Mouse (Mus musculus) kidney, postnatal 0 days (tissue): ENCODE results near the gene Megf6. TPM values are rescaled to one million over a fixed set of nuclear protein-coding genes. Genes with fewer than 3 reads are reported as not detected.

Experiments
- ATAC-seq: fragments of 200-750 bp; cut with Nextera tagmentation; replicated peaks from 2 replicates; pipeline ENCODE4 v1.8.0; 2017; ENCODE audit warnings: low read depth, moderate number of reproducible peaks, moderate TSS enrichment, moderate library complexity; ENCODE audit not compliant: low FRiP score
- DNase-seq: peaks from one replicate; pipeline ENCODE4 v3.0.0-alpha.2; 2016; ENCODE audit warnings: low spot score
- H3K27ac ChIP-seq: fragments of 300-500 bp; sonication (generic); 2 replicates; pipeline ENCODE4 v1.5.1; 2014; ENCODE audit warnings: mild to moderate bottlenecking
- H3K27me3 ChIP-seq: fragments of 300-500 bp; sonication (generic); 2 replicates; pipeline ENCODE4 v1.6.1; 2014; ENCODE audit warnings: low read length, mixed read lengths; ENCODE audit not compliant: insufficient read depth
- H3K36me3 ChIP-seq: fragments of 300-500 bp; sonication (generic); 2 replicates; pipeline ENCODE4 v1.6.1; 2014; ENCODE audit warnings: low read length, mixed read lengths; ENCODE audit not compliant: insufficient read depth
- H3K4me1 ChIP-seq: fragments of 300-500 bp; sonication (generic); replicated peaks from 2 replicates; pipeline ENCODE4 v1.6.1; 2014; ENCODE audit warnings: antibody characterized with exemption, low read length, mixed read lengths; ENCODE audit not compliant: insufficient read depth
- H3K4me2 ChIP-seq: fragments of 300-500 bp; sonication (generic); 2 replicates; pipeline ENCODE4 v1.6.1; 2014; ENCODE audit warnings: mild to moderate bottlenecking, low read length, moderate library complexity, mixed read lengths
- H3K4me3 ChIP-seq: fragments of 300-500 bp; sonication (generic); replicated peaks from 2 replicates; pipeline ENCODE4 v1.5.1; 2014; ENCODE audit warnings: low read depth, low read length
- H3K9ac ChIP-seq: fragments of 300-500 bp; sonication (generic); 2 replicates; pipeline ENCODE4 v1.6.1; 2014; ENCODE audit warnings: low read depth, low read length
- H3K9me3 ChIP-seq: fragments of 300-500 bp; sonication (generic); replicated peaks from 2 replicates; pipeline ENCODE4 v1.6.1; 2016; ENCODE audit warnings: low read length, inconsistent platforms, mixed read lengths
- CTCF ChIP-seq: IDR thresholded peaks from 2 replicates; pipeline ENCODE4 v1.5.1; 2016; ENCODE audit warnings: antibody characterized with exemption, low read depth, mild to moderate bottlenecking, moderate library complexity
- WGBS: fragments of 180-500 bp; shearing (Covaris S2); extraction: QIAGEN DNeasy Blood & Tissue Kit; methylation state at CpG from one replicate; pipeline ENCODE4 v1.1.7; 2014; 5-methylcytosine and 5-hydroxymethylcytosine counted together
- polyA plus RNA-seq: library from polyadenylated mRNA; unstranded; fragments of >200 nt; fragmentation: Nextera tagmentation; extraction: Ambion mirVana; gene quantifications from 2 replicates; pipeline ENCODE4 v1.2.1, GENCODE M21; 2015

Megf6 gene
- polyA plus RNA-seq, 1 experiment from 2014 or later, result 5.0 TPM

DNA sequence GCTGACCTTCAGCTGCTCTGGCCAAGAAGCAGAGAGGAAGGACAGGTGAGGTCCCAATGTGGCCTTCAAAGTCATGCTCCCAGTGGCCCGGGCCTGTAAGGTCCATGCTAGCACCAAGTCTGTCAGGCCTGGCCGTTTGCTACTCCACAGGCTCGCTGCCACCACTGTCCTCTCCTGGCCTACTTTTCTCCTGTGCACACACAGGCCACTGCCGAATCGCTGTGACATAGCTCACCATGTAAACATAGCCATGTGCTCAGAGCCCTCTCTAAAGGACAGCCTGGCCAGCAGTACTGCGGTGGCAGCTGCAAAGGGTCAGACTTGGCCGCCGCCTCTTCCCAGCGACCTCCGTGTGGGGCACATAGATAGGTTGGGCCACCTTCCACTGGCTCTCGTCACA lies 16.4 kb upstream of the Megf6 start:
- 73% methylated on average over 11 of the region's 11 CpGs for WGBS
- TF ChIP-seq CTCF, result no peak
- no peak overlapping the region for H3K9ac ChIP-seq

GRCm38 (mm10) chr4:154156050-154156449 lies 14.5 kb upstream of the Megf6 start:
- H3K27me3 ChIP-seq, result no peaks in the 10 kb centered on the region
- TF ChIP-seq CTCF, result no peak

More for the DNA sequence above, 16.4 kb upstream of the Megf6 start:
- Histone ChIP-seq H3K27ac (no peak overlapping the region), H3K4me3 (no peak overlapping the region), H3K9me3 (no peaks in the 10 kb centered on the region), H3K27me3 (no peaks in the 10 kb centered on the region), H3K4me1 (0 out of 2 replicates have a peak, but pooled peaks cover 4% of the 10 kb centered on the region), H3K36me3 (peaks cover 34% of the 10 kb centered on the region), H3K4me2 (no peak overlapping the region)
- DNase-seq (no peak), ATAC-seq (no peak)

GRCm38 (mm10) chr4:154157970-154158662 lies 12.4 kb upstream of the Megf6 start:
- TF ChIP-seq CTCF, result no peak
- H3K4me3 ChIP-seq, result no peak overlapping the region
- no peaks in the 10 kb centered on the region for H3K27me3 ChIP-seq
- ATAC-seq (no peak), DNase-seq (no peak)
- H3K36me3 ChIP-seq, result peaks cover 16% of the 10 kb centered on the region
- H3K27ac ChIP-seq, result no peak overlapping the region
- H3K9ac ChIP-seq, result no peak overlapping the region
- H3K9me3 ChIP-seq, result no peaks in the 10 kb centered on the region
- peaks cover 15% of the 10 kb centered on the region; the same call in 1 of the 2 replicates for H3K4me1 ChIP-seq
- H3K4me2 ChIP-seq, result no peak overlapping the region
- 95% methylated on average over 14 of the region's 14 CpGs for WGBS

More at GRCm38 (mm10) chr4:154156050-154156449, 14.5 kb upstream of the Megf6 start:
- H3K27ac ChIP-seq, result no peak overlapping the region
- 0 out of 2 replicates have a peak, but pooled peaks cover 15% of the 10 kb centered on the region for H3K4me1 ChIP-seq
- H3K9me3 ChIP-seq, result no peaks in the 10 kb centered on the region
- 82% methylated on average over 7 of the region's 7 CpGs for WGBS
- no peak for ATAC-seq
- peaks cover 30% of the 10 kb centered on the region for H3K36me3 ChIP-seq
- no peak overlapping the region for H3K4me3 ChIP-seq
- DNase-seq, result no peak
- no peak overlapping the region for H3K9ac ChIP-seq
- no peak overlapping the region for H3K4me2 ChIP-seq

- no peaks in the 10 kb centered on the region for H3K9me3 ChIP-seq
- H3K9ac ChIP-seq, result no peak overlapping the region
- 0 out of 2 replicates have a peak, but pooled peaks have one; percentile 14 for ATAC-seq
- H3K4me2 ChIP-seq, result peak overlapping the region; percentile 86
- H3K27ac ChIP-seq, result no peak overlapping the region
- 22% methylated on average over 6 of the region's 6 CpGs for WGBS
- H3K36me3 ChIP-seq, result peaks cover 16% of the 10 kb centered on the region
- peak; percentile 86 for DNase-seq
- H3K27me3 ChIP-seq, result no peaks in the 10 kb centered on the region
- peak; percentile 96 for TF ChIP-seq CTCF
- H3K4me1 ChIP-seq, result peaks cover 15% of the 10 kb centered on the region; the same call in 1 of the 2 replicates
- no peak overlapping the region for H3K4me3 ChIP-seq
Observed at GRCm38 (mm10) chr4:154159002-154159401, 11.5 kb upstream of the Megf6 start.

GRCm38 (mm10) chr4:154159961-154160537 lies 10.5 kb upstream of the Megf6 start:
- TF ChIP-seq CTCF, result no peak
- peak; percentile 63 for ATAC-seq
- peak; percentile 48 for DNase-seq
- Histone ChIP-seq H3K4me2 (peak overlapping the region; percentile 86), H3K9me3 (no peaks in the 10 kb centered on the region), H3K27me3 (no peaks in the 10 kb centered on the region), H3K27ac (peak overlapping the region; percentile 91), H3K9ac (peak overlapping the region; percentile 90), H3K4me3 (peak overlapping the region; percentile 93), H3K36me3 (peaks cover 16% of the 10 kb centered on the region), H3K4me1 (peaks cover 15% of the 10 kb centered on the region; the same call in 1 of the 2 replicates)
- WGBS, result 1% methylated on average over 45 of the region's 47 CpGs

GRCm38 (mm10) chr4:154160538-154161390 lies 9.8 kb upstream of the Megf6 start, which contains the start of gene Tprgl:
Tprgl (minus strand) TSS chr4:154160666.
- H3K4me2 ChIP-seq, result peak within 1 kb of the TSS; percentile 86
- peaks cover 16% of the 10 kb centered on the region for H3K36me3 ChIP-seq
- no peak for TF ChIP-seq CTCF
- no peaks in the 10 kb centered on the region for H3K9me3 ChIP-seq
- H3K27ac ChIP-seq, result peak within 1 kb of the TSS; percentile 91
- H3K4me3 ChIP-seq, result peak within 1 kb of the TSS; percentile 93
- peaks cover 15% of the 10 kb centered on the region; the same call in 1 of the 2 replicates for H3K4me1 ChIP-seq
- H3K27me3 ChIP-seq, result no peaks in the 10 kb centered on the region
- peak within 1 kb of the TSS; percentile 90 for H3K9ac ChIP-seq
- ATAC-seq, result peak; percentile 96
- DNase-seq, result peak; percentile 99
- under 1% methylated on average over 67 of the region's 75 CpGs for WGBS
